Mouse (Mus musculus) gastrocnemius, postnatal 10 days (tissue): Measurements from ENCODE around the gene Svip. TPM values are rescaled to one million over a fixed set of nuclear protein-coding genes. Genes with fewer than 3 reads are reported as not detected.

ENCODE experiments used
- DNase-seq: peaks from one replicate; pipeline ENCODE4 v3.0.0; 2021; ENCODE audit warnings: mixed read lengths
- long read RNA-seq, 2 experiments: library from polyadenylated mRNA; stranded (forward); transcript quantifications; one replicate each; pipeline ENCODE4 v2.0.0; 2021
- total RNA-seq, 2 experiments: library from RNA; stranded (reverse); gene quantifications; 2 replicates each; pipeline ENCODE4 v1.2.3; 2021

Gene Svip
- total RNA-seq: 1 to 10 TPM; 5.5 to 6.6 TPM
- long read RNA-seq, experiment 1, transcript Svip-201 (4 exons, 3,053 nt): major isoform, 19 of 19 reads
- long read RNA-seq, experiment 1, partial matches to known transcripts: 0 of 19 reads
- long read RNA-seq, experiment 1, other reads (novel, unspliced or antisense): 0 of 19 reads
- long read RNA-seq, experiment 2, transcript Svip-201 (4 exons, 3,053 nt): major isoform, 21 of 22 reads
- long read RNA-seq, experiment 2, partial matches to known transcripts: 0 of 22 reads
- long read RNA-seq, experiment 2, other reads (novel, unspliced or antisense): 1 of 22 reads

- peak; percentile 64 for DNase-seq
Observed at GRCm38 (mm10) chr7:52005511-52006295, at the start of gene Svip. TSS of gene Svip (minus strand) at chr7:52006018.

GRCm38 (mm10) chr7:52037600-52038582 is 32.1 kb upstream of the Svip start:
- peak; percentile 21 for DNase-seq

- DNase-seq: no peak
Observed at GRCm38 (mm10) chr7:52024050-52024626, 18.3 kb upstream of the Svip start.

GRCm38 (mm10) chr7:52022039-52022438 is 16.2 kb upstream of the Svip start:
- no peak for DNase-seq

- DNase-seq: no peak
Observed at GRCm38 (mm10) chr7:52015628-52016027, 9.8 kb upstream of the Svip start, which contains the start of gene 1700015G11Rik. TSS of gene 1700015G11Rik (minus strand) at chr7:52015728.

GRCm38 (mm10) chr7:52015180-52015579 is 9.4 kb upstream of the Svip start:
- DNase-seq: no peak

- no peak for DNase-seq
Observed at GRCm38 (mm10) chr7:52013457-52013856, 7.6 kb upstream of the Svip start.

- no peak for DNase-seq
Observed at GRCm38 (mm10) chr7:52007138-52007537, 1.3 kb upstream of the Svip start.

GRCm38 (mm10) chr7:52006296-52006630 is 445 bp upstream of the Svip start:
- no peak for DNase-seq

- no peak for DNase-seq
Observed at GRCm38 (mm10) chr7:51991020-51991419, 14.8 kb downstream of the Svip start.

GRCm38 (mm10) chr7:51986909-51987308 is 18.9 kb downstream of the Svip start:
- no peak for DNase-seq

GRCm38 (mm10) chr7:51985763-51986162 is 20.1 kb downstream of the Svip start:
- DNase-seq: no peak

GRCm38 (mm10) chr7:51982303-51982702 is 23.5 kb downstream of the Svip start:
- no peak for DNase-seq

GRCm38 (mm10) chr7:51979271-51979670 is 26.5 kb downstream of the Svip start:
- DNase-seq: no peak

GRCm38 (mm10) chr7:51975181-51975580 is 30.6 kb downstream of the Svip start:
- DNase-seq: no peak

GRCm38 (mm10) chr7:51973526-51973925 is 32.3 kb downstream of the Svip start:
- DNase-seq: no peak

GRCm38 (mm10) chr7:51973091-51973490 is 32.7 kb downstream of the Svip start:
- DNase-seq: no peak

- DNase-seq: peak; percentile 12
Observed at GRCm38 (mm10) chr7:51972252-51972855, 33.5 kb downstream of the Svip start.

GRCm38 (mm10) chr7:51969379-51969778 is 36.4 kb downstream of the Svip start:
- DNase-seq: no peak

GRCm38 (mm10) chr7:51967581-51967980 is 38.2 kb downstream of the Svip start:
- no peak for DNase-seq

GRCm38 (mm10) chr7:51964681-51965080 is 41.1 kb downstream of the Svip start:
- no peak for DNase-seq
